Mouse (Mus musculus): ENCODE data around the gene Tmem37. TPM values are rescaled to one million over a fixed set of nuclear protein-coding genes. Genes with fewer than 3 reads are reported as not detected.
A peak's percentile ranks its signal among the peaks of the same experiment; 100 is the strongest.

Gene Tmem37
- total and polyA plus RNA-seq, 2 experiments from 2014 or later, result 6.8 to 7.8 TPM

DNA sequence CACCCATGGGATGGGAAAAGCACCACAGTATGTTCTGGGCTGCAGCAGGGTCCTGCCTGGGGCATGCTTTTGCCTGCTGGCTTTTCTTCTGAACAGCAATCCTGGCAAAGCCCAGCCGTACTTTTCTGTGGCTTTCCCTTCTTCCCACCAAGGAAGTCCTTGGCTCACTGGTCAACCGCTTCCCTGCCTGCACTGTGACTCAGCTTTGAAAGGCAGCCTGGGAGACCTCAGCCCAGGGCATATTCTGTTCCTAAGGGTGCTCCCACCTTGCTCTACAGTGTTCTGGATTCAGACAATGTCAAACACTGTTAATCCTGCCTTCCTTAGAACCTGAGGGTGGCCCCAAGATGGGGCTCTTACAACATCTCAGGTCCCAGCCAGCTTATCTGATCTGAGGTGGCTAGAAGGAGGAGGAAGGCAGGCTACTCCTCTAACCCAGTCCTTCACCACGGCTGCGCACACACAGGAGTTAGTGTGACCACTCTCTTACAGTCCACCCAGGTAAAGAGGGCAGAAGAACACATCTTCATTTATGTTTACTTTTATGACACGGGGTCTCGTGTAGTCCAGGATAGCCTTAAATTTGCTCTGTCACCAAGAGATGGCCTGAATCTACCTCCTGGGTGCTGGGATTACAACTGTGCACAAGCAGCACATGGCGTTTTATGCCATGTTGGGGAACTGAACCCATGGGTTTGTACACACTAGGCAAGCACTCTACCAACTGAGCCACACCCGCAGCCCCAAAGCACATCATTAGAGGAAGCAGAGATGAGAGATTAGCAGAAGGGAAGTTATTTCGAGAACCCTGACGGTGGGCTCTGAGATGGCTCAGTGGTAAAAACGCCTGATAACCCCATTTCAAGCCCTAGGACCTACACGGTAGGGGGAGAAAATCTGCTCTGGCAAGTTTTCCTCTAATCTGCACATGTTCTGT, 38.6 kb upstream of the Tmem37 start:
- no peak for ATAC-seq (ENCODE audit: insufficient read depth, low read depth)
- peaks cover 51% of the 10 kb centered on the region for H3K36me3 ChIP-seq (replicated peaks; ENCODE audit: control insufficient read depth, insufficient read depth, low read length)
- WGBS, result 76% methylated on average over 12 of the region's 12 CpGs

DNA sequence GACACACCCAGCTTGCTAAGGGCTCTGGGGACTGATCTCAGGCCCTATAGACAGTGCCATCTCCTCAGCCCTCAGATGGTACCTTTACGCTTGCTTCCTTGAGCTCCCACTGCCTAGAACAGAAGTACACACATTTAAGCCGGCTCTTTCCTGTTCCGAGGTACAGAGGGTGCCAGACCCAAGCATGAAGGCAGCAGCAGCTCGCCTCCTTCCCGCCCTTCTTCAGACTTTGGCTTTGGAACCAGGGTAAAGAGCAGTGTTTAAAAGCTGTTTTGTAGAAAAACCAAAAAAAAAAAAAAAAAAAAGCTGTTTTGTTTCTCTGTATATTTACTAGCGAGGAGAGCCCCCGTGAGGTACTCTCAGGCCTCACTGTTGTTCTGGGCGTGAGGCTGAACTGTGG, 37.9 kb upstream of the Tmem37 start:
- no peak for DNase-seq (ENCODE audit: low spot score)
- no peak overlapping the region for H3K4me2 ChIP-seq (ENCODE audit: low read depth, low read length)
- 91% methylated on average over 8 of the region's 8 CpGs for WGBS
- H3K4me3 ChIP-seq (ENCODE audit: low read depth, low read length), result no peak overlapping the region
- H3K9ac ChIP-seq (replicated peaks; ENCODE audit: low read depth, low read length), result no peak overlapping the region
- peaks cover 13% of the 10 kb centered on the region; the same call in 1 of the 2 replicates for H3K4me1 ChIP-seq (ENCODE audit: control insufficient read depth, insufficient read depth)
- ATAC-seq (ENCODE audit: insufficient read depth, low read depth), result no peak
- no peaks in the 10 kb centered on the region for H3K27me3 ChIP-seq (ENCODE audit: control insufficient read depth, insufficient read depth, low read length)
- peaks cover 49% of the 10 kb centered on the region for H3K36me3 ChIP-seq (replicated peaks; ENCODE audit: control insufficient read depth, insufficient read depth, low read length)
- no peak overlapping the region for H3K27ac ChIP-seq (ENCODE audit: low read depth)
- no peak for TF ChIP-seq EP300 (IDR thresholded peaks at IDR 0.05; ENCODE audit: low read depth)
- no peak for TF ChIP-seq CTCF (IDR thresholded peaks at IDR 0.05; ENCODE audit: low read depth)
- no peaks in the 10 kb centered on the region for H3K9me3 ChIP-seq (replicated peaks; ENCODE audit: control insufficient read depth, low read length)

More for the DNA sequence above, 38.6 kb upstream of the Tmem37 start:
- TF ChIP-seq CTCF (IDR thresholded peaks at IDR 0.05; ENCODE audit: low read depth), result no peak
- no peak for TF ChIP-seq EP300 (IDR thresholded peaks at IDR 0.05; ENCODE audit: low read depth)
- Histone ChIP-seq H3K9ac (replicated peaks; ENCODE audit: low read depth, low read length) (no peak overlapping the region), H3K27ac (ENCODE audit: low read depth) (no peak overlapping the region), H3K4me2 (ENCODE audit: low read depth, low read length) (no peak overlapping the region), H3K4me3 (ENCODE audit: low read depth, low read length) (no peak overlapping the region), H3K4me1 (ENCODE audit: control insufficient read depth, insufficient read depth) (peaks cover 13% of the 10 kb centered on the region; the same call in 1 of the 2 replicates), H3K27me3 (ENCODE audit: control insufficient read depth, insufficient read depth, low read length) (no peaks in the 10 kb centered on the region), H3K9me3 (replicated peaks; ENCODE audit: control insufficient read depth, low read length) (no peaks in the 10 kb centered on the region)
- no peak for DNase-seq (ENCODE audit: low spot score)

DNA sequence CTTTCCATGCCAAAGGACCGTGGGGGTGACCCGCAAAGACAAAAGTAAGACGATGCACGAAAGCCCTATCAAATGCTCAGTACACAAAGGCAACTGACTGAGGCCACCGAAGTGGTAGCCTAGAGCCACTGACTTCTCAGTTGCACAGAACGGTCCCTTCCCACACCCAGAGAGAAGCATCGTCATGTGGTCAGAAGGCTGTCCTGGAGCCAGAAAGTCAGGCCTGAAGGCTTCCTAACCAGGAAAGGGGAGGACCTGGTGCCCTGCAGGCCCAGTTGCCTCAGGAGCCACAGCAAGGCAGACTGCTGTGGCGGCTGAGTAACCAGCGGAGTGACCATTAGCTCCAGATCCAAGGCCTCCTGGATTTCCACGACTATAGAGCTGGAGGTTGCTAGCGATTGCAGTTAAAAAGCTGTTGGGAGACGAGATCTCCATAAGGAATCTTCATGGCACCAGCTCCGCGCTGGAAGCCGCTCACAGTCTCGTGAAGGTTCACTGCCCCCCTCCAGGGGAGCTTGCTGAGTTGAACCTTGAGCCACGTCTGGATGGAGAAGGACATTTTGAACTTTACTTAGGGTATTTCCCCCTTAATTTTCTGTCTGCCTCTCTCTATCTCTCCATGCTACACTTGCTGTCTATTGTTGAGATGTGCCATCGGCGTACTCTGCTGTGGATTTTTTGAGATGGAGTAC, 36.0 kb upstream of the Tmem37 start:
- TF ChIP-seq CTCF (IDR thresholded peaks at IDR 0.05; ENCODE audit: low read depth), result no peak
- no peak for TF ChIP-seq EP300 (IDR thresholded peaks at IDR 0.05; ENCODE audit: low read depth)
- no peak for ATAC-seq (ENCODE audit: insufficient read depth, low read depth)
- WGBS, result 84% methylated on average over 19 of the region's 19 CpGs
- H3K9me3 ChIP-seq (replicated peaks; ENCODE audit: control insufficient read depth, low read length), result no peaks in the 10 kb centered on the region
- peaks cover 33% of the 10 kb centered on the region for H3K36me3 ChIP-seq (replicated peaks; ENCODE audit: control insufficient read depth, insufficient read depth, low read length)
- no peak overlapping the region for H3K4me3 ChIP-seq (ENCODE audit: low read depth, low read length)
- no peak for DNase-seq (ENCODE audit: low spot score)
- H3K9ac ChIP-seq (replicated peaks; ENCODE audit: low read depth, low read length), result no peak overlapping the region
- no peaks in the 10 kb centered on the region for H3K27me3 ChIP-seq (ENCODE audit: control insufficient read depth, insufficient read depth, low read length)
- no peak overlapping the region for H3K27ac ChIP-seq (ENCODE audit: low read depth)
- H3K4me1 ChIP-seq (ENCODE audit: control insufficient read depth, insufficient read depth), result no peaks in the 10 kb centered on the region
- no peak overlapping the region for H3K4me2 ChIP-seq (ENCODE audit: low read depth, low read length)

DNA sequence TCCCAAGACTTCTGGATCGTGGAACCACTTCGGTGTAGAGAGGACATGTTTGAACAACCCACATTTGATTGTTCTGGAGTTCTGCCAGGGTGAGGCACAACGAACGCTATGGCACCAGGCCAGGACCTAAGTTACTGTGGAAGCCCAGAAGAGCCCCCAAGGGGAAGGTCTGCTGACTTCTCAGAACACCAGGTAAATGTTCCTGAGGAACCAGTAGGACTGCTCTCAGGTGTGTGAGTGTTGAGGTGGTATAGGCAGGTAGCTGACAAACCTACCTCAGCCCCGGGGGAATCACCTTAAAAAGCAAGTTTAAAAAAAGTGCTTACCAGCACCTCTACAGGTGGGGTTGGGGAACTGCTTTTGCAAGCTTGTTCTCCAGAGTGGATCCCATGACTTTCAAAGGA, 31.7 kb upstream of the Tmem37 start:
- H3K36me3 ChIP-seq (replicated peaks; ENCODE audit: control insufficient read depth, insufficient read depth, low read length), result no peaks in the 10 kb centered on the region
- no peak for ATAC-seq (ENCODE audit: insufficient read depth, low read depth)
- no peak for DNase-seq (ENCODE audit: low spot score)
- H3K4me1 ChIP-seq (ENCODE audit: control insufficient read depth, insufficient read depth), result no peaks in the 10 kb centered on the region
- no peaks in the 10 kb centered on the region for H3K27me3 ChIP-seq (ENCODE audit: control insufficient read depth, insufficient read depth, low read length)
- TF ChIP-seq EP300 (IDR thresholded peaks at IDR 0.05; ENCODE audit: low read depth) (no peak), CTCF (IDR thresholded peaks at IDR 0.05; ENCODE audit: low read depth) (peak; percentile 9)
- WGBS, result 32% methylated on average over 5 of the region's 5 CpGs
- H3K9me3 ChIP-seq (replicated peaks; ENCODE audit: control insufficient read depth, low read length), result no peaks in the 10 kb centered on the region
- H3K4me2 ChIP-seq (ENCODE audit: low read depth, low read length), result no peak overlapping the region
- H3K9ac ChIP-seq (replicated peaks; ENCODE audit: low read depth, low read length), result no peak overlapping the region
- no peak overlapping the region for H3K27ac ChIP-seq (ENCODE audit: low read depth)
- H3K4me3 ChIP-seq (ENCODE audit: low read depth, low read length), result no peak overlapping the region

DNA sequence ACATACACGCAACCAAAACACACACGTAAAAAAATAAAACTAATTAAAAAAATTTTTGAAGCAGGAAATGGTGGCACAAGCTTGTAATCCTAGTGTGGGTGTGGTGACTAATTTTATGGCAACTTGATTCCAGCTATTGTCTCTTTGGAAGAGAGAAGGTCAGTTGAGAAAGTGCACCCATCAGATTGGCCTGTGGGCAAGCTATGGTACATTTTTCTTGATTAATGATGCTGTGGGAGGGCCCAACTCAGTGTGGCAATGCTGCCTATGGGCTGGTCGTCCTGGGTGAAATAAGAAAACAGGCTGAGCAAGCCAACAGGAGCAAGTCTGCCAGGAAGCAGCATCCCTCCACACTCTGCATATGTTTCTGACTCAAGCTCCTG, 27.3 kb upstream of the Tmem37 start:
- Histone ChIP-seq H3K9ac (replicated peaks; ENCODE audit: low read depth, low read length) (no peak overlapping the region), H3K9me3 (replicated peaks; ENCODE audit: control insufficient read depth, low read length) (no peaks in the 10 kb centered on the region), H3K4me3 (ENCODE audit: low read depth, low read length) (no peak overlapping the region), H3K4me1 (ENCODE audit: control insufficient read depth, insufficient read depth) (no peaks in the 10 kb centered on the region), H3K27ac (ENCODE audit: low read depth) (no peak overlapping the region), H3K27me3 (ENCODE audit: control insufficient read depth, insufficient read depth, low read length) (no peaks in the 10 kb centered on the region), H3K36me3 (replicated peaks; ENCODE audit: control insufficient read depth, insufficient read depth, low read length) (no peaks in the 10 kb centered on the region), H3K4me2 (ENCODE audit: low read depth, low read length) (no peak overlapping the region)
- no peak for TF ChIP-seq CTCF (IDR thresholded peaks at IDR 0.05; ENCODE audit: low read depth)
- no peak for TF ChIP-seq EP300 (IDR thresholded peaks at IDR 0.05; ENCODE audit: low read depth)
- WGBS, result 84% methylated on average over 3 of the region's 3 CpGs
- DNase-seq (ENCODE audit: low spot score) (no peak), ATAC-seq (ENCODE audit: insufficient read depth, low read depth) (no peak)
